Mouse (Mus musculus) heart, postnatal 14 days (tissue): ENCODE results near the gene Pex11b. TPM values are rescaled to one million over a fixed set of nuclear protein-coding genes. Genes with fewer than 3 reads are reported as not detected.
"Not testable (repeated sequence)": the region's sequence is repeated elsewhere in the genome, so short reads cannot be mapped to it uniquely, and the experiment has no call there.

ENCODE experiments used
- DNase-seq, 2 experiments: peaks; one replicate each; pipeline ENCODE4 v3.0.0; 2021 to 2022
- intact Hi-C: fragments of 180-260 bp; cut with DNase I; formaldehyde crosslinking; loops from one replicate; pipeline ENCODE4 v1.15.1; 2025
- total RNA-seq, 2 experiments: library from RNA; stranded (reverse); gene quantifications; 2 replicates each; pipeline ENCODE4 v1.2.3; 2021

Pex11b gene
- total RNA-seq, 2 experiments from 2014 or later: 30.5 to 30.7 TPM

DNA sequence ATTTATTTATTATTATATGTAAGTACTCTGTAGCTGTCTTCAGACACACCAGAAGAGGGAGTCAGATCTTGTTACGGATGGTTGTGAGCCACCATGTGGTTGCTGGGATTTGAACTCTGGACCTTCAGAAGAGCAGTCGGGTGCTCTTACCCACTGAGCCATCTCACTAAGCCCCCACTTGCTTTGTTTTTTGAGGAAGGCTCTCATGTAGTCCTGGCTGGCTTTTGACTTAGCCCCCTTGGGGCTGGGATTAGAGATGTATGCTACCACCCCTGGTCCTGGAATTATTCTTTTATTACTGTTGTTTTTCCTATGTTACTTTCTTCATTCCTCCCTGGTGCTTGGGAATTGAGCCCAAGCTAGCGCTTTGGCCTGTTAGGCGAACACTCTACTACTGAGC, 29.2 kb upstream of the Pex11b start:
- intact Hi-C loops, DNase-seq: not testable (repeated sequence)

DNA sequence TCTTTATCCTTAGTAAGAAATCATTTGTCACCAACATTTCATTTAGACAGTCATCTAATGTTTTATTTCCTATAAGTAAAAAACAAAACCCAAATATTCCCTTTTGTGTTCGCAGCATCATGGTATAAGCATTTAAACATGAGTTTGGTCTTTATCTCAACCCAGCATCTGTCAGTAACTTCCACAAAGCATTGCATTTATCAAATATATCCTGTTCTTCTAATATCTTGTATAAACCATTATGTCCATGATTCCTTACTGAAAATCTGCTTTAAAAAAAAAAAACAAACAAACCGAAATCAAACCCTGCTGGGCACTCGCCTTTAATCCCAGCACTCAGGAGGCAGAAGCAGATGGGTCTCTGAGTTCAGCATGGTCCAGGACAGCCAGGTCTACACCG, 28.6 kb upstream of the Pex11b start:
- no peak for DNase-seq
- intact Hi-C loops: no loop called here

DNA sequence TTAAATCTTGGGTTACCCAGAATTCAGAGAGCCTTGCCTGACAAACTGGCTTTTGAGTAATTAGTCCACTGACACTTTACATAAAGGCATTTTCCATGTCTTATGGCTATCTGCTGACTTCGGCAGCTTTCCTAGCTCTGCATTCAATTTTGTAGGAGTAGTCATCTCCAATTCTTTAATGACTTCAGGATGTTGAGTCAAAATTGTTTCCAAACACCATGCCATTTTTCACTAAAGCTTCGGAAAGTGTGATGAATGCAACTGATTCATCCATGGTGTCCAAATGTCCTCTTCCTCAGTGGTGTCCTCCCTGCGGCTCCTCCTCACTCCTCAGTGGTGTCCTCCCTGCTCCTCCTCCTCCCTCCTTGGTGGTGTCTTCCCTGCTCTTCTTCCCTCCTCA, 17.2 kb upstream of the Pex11b start:
- intact Hi-C loops: no loop called here

DNA sequence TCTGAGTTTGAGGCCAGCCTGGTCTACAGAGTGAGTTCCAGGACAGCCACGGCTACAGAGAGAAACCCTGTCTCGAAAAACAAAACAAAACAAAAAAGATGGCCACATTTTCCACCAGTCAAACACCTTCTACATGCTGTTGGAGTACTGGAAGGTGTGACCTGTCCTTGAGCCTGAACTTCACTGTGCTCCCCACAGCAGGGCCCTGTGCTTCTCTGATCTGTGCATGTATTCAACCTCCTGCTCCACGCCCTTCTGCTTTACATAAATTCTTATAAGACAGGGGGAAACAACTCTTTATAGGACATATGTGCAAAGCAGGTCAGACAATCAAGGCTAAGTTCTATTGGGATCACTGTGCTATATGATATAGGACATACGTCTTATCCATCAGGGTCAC, 12.0 kb upstream of the Pex11b start:
- intact Hi-C loops: no loop called here
- no peak for DNase-seq

More for the DNA sequence above, 17.2 kb upstream of the Pex11b start:
- no peak for DNase-seq

DNA sequence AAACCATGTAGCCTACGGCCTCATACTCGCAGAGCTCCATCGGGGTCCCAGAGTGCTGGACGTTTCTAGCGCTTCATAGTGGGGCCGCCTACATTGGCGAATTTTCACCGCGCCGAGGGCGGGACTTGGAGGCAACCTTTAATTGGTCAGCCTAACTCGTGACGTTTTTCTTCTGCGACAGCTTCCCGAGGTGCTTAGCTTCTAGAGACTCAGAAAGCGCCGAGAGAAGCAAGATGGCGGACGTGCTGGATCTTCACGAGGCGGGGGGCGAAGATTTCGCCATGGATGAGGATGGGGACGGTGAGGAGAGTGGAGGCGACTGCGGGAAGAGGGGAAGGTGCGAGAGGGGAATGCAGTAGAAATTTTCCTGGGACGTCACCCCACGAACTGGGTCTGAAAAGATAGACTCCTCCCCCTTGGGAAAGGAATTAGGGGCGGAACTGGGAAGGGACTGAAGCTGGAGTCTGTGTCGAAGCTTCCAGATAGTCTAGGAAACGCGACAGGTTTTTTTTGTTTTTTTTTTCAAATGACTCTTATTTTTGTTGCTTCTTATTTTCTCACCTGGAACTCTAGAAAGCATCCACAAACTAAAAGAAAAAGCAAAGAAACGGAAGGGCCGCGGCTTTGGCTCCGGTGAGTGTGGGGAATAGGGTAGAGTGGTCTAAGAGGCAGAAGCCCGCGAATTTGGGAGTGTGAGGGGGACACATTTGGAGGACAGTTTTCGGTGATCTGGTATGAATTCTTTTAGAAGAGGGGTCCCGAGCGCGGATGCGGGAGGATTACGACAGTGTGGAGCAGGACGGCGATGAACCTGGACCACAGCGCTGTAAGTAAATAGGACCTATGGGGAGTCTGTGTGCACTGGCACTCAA, 5.2 kb upstream of the Pex11b start, which contains the start of gene Rbm8a:
Gene Rbm8a, plus strand, starts transcription at position 205 of the 872 bp plus-strand sequence.
- DNase-seq: peak; percentile 92 to 97
- intact Hi-C loops: no loop called here

DNA sequence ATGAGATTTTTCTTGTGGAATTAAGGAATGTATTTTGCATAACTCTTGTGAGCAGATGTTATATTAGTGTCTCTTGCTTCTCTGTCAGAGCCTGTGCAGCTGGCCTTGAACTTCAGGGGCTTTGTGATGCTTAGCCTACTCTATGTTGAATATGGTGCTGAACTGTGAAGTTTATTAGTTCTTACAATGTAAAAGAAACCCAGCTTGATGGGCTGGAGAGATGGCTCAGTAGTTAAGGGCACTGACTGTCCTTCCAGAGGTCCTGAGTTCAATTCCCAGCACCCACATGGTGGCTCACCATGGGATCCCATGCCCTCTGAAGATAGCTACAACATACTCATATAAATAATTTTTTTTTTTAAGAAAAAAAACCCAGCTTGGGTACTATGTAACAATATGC, 3.1 kb upstream of the Pex11b start:
- DNase-seq: no peak
- intact Hi-C loops: loop anchor here (2.0 kb wide), 1 partner anchor 29 kb away; no protein-coding TSS in a partner anchor

DNA sequence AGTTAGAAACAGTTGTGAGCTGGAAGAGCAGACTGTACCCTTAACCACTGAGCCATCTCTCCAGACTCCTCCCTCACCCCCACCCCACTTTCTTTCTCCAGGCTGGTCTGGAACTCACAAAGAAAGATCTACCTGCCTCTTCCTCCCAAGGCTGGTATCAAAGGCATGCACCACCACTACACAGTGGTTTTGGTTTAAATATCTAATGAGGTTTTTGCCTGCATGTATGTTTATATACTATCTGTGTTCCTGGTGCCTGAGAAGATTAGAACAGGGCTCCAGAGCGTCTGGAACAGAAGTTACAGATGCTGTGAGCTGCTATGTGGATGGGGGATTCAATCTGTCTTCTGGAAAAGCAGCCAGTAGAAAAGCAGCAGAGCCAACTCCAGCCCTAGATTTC, 1.2 kb upstream of the Pex11b start:
- no peak for DNase-seq
- intact Hi-C loops: loop anchor here (2.0 kb wide), 1 partner anchor 53 kb away; no protein-coding TSS in a partner anchor

DNA sequence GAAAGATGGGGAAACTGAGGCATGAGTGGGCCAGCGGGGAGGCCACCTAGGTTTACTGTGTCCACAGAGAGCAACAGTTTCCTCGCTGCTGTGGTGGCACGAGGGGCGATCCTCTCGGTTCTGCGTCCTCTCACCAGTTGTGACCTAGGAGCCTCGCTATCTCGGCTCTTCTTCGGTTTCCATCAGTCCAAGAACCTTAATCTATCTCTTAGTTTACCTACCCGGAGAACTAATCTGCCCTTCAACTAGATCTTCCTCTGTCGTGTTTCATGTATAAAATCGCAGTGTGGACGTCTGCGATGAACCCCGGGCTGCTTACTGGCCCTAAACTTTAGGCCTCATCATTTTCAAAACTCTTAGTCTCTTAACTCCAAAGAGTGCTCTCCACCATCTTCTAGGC, 730 bp downstream of the Pex11b start:
- DNase-seq: no peak
- intact Hi-C loops: loop anchor here (2.0 to 5.0 kb wide), 2 partner anchors 55 to 56 kb away; no protein-coding TSS in a partner anchor

DNA sequence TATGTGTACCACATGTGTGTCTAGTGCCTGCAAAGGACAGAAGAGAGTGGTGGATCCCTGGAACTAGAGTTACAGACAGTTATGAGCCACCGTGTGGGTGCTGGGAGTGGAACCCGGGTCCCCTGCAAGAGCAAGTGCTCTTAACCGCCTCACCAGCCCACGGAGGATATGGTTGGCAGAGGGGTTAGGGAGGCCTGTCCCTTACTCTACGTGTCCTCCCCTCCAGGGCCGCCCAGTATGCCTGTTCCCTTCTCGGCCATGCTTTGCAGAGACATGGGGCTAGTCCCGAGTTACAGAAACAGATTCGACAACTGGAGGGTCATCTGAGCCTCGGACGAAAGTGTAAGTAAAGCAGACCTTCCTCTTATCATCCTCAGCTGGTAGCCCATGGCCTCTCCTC, 1.3 kb downstream of the Pex11b start:
- intact Hi-C loops: loop anchor here (5.0 kb wide), 1 partner anchor 56 kb away; no protein-coding TSS in a partner anchor
- DNase-seq: no peak

DNA sequence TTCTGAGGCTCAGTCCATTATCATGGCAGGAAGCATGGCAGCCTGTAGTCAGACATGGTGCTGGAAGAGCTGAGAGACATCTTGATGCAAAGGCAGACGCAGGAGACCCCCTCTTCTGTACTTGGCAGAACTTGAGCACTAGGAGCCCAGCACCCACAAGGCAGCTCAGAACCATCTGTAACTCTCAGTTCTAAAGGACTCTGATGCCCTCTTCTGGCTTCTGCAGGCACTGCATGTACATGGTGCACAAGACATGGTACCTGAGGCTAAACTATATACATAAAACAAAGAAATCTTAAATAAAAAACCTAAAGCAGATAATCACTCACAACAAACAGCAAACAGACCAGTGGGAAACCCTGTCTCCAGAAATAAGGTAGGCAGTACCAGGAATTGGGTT, 4.0 kb downstream of the Pex11b start:
- DNase-seq: peak; percentile 60 to 77
- intact Hi-C loops: loop anchor here (2.0 to 5.0 kb wide), 2 partner anchors 53 to 92 kb away; no protein-coding TSS in a partner anchor

DNA sequence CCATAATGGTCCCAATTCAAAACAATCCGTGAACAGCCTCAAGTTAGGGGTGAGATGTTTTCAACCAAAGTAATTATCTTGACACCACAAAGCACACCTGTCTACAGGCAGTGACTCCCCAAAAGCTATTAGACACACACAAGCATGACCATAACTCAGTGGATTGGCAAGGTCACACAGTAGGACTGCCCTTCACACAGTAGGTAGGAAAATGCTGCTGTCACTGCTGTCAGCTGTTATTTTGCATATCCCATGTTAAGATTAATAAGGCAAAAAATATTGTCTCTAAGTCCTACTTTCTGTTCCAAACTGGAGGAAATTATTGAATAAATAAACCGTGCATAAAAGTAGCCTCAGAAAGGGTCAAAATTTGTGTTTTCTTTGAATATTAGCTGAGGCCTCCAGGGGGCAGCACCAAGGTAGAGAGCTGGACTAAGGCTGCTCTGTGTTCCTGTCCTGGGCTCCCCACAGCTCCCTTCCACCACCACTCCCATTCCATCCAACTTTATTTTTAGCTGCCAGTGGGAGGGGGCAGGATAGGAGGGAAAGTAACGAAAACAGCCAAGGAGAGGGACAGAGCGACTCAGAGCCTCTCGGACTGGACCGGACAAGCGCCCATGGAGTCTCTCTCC, 10.0 kb downstream of the Pex11b start, which contains the start of gene Itga10:
Gene Itga10, plus strand, starts transcription at position 567 of the 632 bp plus-strand sequence.
- intact Hi-C loops: loop anchor here (5.0 kb wide), 1 partner anchor 62 kb away; the partner anchor contains the start of gene Nudt17
- DNase-seq: peak; percentile 49 to 66

DNA sequence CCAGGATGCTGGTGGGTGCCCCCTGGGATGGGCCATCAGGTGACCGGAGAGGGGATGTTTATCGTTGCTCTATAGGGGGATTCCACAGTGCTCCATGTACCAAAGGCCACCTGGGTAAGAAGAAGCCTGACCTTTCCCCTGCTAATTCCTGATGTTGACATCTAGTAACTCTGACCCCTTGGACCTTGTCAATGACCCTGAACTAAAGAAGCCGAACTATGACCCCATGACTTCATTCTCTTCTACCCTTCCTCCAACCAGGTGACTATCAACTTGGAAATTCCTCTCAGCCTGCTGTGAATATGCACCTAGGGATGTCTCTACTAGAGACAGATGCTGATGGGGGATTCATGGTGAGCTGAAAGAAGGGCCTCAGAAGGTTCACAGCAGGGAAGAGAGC, 12.2 kb downstream of the Pex11b start:
- intact Hi-C loops: loop anchor here (5.0 kb wide), 1 partner anchor 60 kb away; the partner anchor contains the start of gene Nudt17

DNA sequence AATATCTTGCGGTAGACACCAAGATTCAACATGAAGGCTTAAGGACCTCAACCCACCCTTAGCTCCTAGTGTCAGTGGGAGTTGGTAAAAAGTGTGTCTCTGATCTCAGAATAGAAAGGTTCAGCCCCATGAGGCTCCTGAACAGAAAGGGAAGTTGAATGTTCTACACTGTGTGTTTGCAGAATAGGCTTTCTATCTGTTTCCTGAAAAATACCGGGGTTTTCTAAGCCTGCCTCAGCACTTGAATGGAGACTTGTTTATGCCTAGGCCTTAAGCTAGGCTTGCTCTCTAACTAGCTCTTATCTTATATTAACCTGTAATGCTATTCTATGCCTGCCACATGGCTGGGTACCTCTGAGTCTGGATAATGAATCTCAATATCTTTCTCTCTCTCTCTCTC, 25.7 kb downstream of the Pex11b start:
- intact Hi-C loops: no loop called here
- no peak for DNase-seq

More for the DNA sequence above, 12.2 kb downstream of the Pex11b start:
- no peak for DNase-seq

DNA sequence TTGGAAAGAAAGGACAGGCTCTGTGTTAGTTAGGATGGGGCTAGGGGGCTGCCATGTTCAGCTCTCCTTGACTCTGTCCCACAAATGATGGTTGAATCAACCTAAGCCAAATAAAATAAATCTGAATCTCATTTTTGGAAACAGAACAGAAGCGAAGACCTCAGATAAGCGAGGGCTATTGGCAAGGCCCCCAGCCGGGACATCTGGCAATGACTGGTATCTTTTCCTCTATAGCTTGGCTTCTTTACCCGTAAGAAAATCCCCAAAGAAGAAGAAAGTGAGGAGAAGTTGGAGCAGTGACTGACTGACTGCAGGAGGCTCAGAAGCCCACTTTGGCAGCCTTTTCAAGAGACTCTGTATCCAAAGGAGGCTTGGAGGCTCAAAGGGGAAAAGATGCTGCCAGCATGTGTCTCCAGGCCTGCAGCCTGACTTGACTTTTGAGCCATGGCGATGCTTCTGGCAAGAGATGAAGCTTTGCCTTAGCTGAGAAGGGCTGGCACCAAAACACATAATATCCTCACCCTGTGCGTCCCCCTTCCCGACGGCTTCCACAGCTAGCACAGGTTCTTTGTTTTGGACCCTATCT, 27.6 kb downstream of the Pex11b start:
- intact Hi-C loops: no loop called here
- no peak for DNase-seq

DNA sequence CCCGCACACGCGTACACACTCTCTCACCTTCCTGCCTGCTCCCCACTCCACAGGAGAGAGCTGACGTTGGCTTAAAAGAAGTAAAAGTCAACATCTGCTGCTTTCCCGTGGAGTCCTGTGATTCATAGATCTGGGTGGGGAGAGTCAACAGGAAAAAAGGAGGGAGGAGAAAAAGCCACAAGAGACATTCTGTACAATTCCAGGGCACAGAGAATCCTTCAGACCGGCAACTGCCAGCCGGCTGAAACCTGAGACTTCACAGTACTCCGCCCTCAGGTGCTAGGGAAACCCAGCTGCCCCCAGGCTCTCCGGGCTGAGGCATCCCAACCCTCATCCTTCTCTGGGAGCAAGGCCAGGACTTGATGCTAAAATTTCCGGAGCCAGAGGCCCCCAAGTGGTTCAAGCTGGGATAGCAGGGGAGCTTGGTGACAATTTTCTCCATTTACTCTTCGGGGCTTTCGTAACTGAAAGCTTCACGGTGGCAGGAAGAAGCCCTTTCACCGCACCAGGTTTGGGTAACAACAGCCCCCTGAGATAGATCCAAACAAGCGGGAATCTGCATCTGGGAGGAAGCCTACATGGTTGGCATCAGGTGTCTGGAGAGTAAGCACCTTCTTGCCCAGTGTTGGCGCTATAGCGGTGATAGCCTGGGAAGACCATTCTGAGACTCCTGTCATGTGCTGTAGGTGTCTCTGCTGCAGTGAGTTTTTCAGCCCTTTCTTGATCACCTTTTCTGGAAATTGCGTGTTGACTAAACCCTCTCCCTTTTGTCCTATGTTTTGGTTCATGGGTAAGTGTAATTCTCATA, 28.5 kb downstream of the Pex11b start:
- intact Hi-C loops: no loop called here
- DNase-seq: peak; percentile 82 to 89

DNA sequence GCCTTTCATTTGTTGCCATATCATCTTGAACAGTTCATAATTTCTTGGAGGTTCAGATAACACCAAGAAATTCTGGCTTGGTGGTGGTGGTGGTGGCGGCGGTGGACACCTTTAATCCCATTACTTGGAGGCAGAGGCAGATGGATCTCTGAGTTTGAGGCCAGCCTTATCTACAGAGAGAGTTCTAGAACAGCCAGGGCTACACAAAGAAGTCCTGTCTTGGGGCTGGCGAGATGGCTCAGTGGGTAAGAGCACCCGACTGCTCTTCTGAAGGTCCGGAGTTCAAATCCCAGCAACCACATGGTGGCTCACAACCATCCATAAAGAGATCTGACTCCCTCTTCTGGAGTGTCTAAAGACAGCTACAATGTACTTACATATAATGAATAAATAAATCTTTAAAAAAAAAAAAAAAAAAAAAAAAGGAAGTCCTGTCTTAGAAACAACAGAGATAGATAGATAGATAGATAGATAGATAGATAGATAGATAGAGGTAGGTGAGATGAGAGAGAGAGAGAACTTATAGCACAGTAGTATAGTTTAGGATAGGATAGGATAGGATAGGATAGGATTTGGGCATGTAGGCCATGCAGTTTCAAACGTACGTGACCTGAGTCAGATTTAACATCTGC, 30.7 kb downstream of the Pex11b start:
- intact Hi-C loops: loop anchor here (5.0 kb wide), 1 partner anchor 41 kb away; the partner anchor contains the start of gene Nudt17

DNA sequence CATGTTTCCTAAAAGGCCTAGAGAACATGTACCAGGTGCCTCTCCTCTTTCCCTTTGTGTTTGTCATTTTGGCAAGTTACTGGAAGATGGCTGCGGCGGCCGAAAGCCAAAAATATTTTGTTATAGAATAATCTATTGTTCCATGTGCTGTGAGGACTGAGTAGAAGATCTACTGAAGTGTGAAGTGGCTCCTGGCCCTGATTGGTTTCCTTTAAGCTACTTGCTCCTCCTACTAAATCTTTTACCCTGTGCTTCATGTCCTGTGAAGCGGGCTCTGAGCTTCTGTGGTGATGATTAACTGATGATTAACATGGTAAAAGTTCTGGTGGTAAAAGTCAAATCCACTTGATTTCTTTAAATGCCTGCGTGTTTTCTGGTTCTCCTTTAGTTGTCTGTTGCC, 31.7 kb downstream of the Pex11b start:
- intact Hi-C loops: loop anchor here (5.0 kb wide), 1 partner anchor 40 kb away; the partner anchor contains the start of gene Nudt17
- DNase-seq: no peak

More for the DNA sequence above, 30.7 kb downstream of the Pex11b start:
- DNase-seq: not testable (repeated sequence)

DNA sequence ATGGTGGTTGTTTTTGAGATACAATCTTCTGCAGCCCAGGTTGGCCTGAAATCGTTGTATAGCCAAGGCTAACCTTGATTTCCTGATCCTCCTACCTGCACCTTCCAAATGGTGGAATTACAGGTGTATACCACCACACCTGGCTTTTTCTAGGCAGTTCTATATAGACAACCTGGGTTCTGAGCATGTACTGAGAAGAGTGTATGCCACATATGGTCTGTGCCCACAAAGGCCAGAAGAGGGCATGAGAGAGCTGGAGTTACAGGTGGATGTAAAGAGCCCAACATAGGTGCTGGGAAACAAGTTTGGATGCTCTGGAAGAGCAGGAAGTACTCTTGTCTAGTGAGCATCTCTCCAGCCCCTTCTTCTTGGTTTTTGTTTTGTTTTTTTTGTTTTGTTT, 32.1 kb downstream of the Pex11b start:
- DNase-seq: peak in 1 of 2 experiments; percentile 17
- intact Hi-C loops: loop anchor here (5.0 kb wide), 1 partner anchor 40 kb away; the partner anchor contains the start of gene Nudt17
